Mouse (Mus musculus): ENCODE measurements around the gene Stx12. TPM values are rescaled to one million over a fixed set of nuclear protein-coding genes. Genes with fewer than 3 reads are reported as not detected.

The Stx12 gene
- polyA plus RNA-seq, 1 experiment from 2014 or later = 156 TPM

DNA sequence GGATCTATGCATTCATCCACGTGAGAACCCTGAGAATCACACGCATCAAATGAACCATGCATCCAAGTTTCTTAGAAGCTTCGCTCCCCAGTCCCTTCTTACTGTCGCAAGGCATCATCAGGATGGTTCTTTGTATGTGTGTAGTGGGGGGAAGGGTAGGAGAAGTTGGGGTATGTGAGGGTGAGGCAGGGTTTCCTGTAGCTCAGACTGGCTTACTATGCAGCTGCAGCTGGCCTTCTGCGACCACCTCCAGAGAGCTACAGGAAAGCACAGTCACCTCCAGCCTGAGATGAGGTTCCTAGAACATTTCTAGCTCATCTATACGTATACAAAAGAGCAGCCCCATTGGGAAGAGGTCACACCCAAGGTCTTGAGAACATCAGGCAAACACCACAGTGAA is 27.8 kb upstream of the Stx12 start:
- Histone ChIP-seq H3K36me3 (ENCODE audit: control insufficient read depth, insufficient read depth, low read length) (peaks cover 43% of the 10 kb centered on the region), H3K27ac (ENCODE audit: low read depth, low read length) (no peak overlapping the region), H3K4me2 (ENCODE audit: low read length) (no peak overlapping the region), H3K4me1 (ENCODE audit: control insufficient read depth, insufficient read depth, low read depth, low read length) (no peaks in the 10 kb centered on the region), H3K9ac (ENCODE audit: low read depth, low read length) (no peak overlapping the region), H3K9me3 (ENCODE audit: control insufficient read depth, low read length) (no peaks in the 10 kb centered on the region), H3K4me3 (ENCODE audit: low read length) (no peak overlapping the region), H3K27me3 (replicated peaks; ENCODE audit: control insufficient read depth, insufficient read depth, low read length) (no peaks in the 10 kb centered on the region)
- no peak for ATAC-seq
- WGBS = 94% methylated on average over 6 of the region's 6 CpGs

DNA sequence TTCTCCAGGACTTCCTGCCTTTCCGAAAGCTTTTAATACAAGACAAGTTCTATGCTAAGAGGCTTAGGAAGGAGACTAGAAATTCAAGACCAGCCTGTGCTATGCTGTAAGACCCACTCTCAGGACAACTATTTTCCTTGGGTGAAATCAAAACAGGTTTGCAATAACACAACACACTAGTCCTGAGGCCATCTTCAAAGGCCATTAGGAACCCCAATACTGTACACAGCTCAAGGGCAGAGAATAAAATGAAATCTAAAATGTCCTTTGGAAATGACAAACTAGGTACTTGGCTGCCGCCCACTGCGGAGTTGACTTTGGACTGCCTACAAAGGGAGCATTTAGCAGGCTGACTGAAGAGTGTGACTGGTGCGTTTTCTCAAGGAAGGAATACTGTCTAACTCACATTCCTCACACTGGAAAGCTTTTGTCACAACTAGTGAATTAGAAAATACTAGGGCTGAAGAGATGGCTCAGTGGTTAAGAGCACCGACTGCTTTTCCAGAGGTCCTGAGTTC is 21.6 kb upstream of the Stx12 start:
- H3K36me3 ChIP-seq (ENCODE audit: control insufficient read depth, insufficient read depth, low read length) = peaks cover 44% of the 10 kb centered on the region
- H3K4me2 ChIP-seq (ENCODE audit: low read length) = no peak overlapping the region
- H3K27ac ChIP-seq (ENCODE audit: low read depth, low read length) = no peak overlapping the region
- H3K9ac ChIP-seq (ENCODE audit: low read depth, low read length) = no peak overlapping the region
- H3K9me3 ChIP-seq (ENCODE audit: control insufficient read depth, low read length) = no peaks in the 10 kb centered on the region
- 83% methylated on average over 5 of the region's 5 CpGs for WGBS
- no peaks in the 10 kb centered on the region for H3K4me1 ChIP-seq (ENCODE audit: control insufficient read depth, insufficient read depth, low read depth, low read length)
- no peak overlapping the region for H3K4me3 ChIP-seq (ENCODE audit: low read length)
- no peaks in the 10 kb centered on the region for H3K27me3 ChIP-seq (replicated peaks; ENCODE audit: control insufficient read depth, insufficient read depth, low read length)
- ATAC-seq = no peak

DNA sequence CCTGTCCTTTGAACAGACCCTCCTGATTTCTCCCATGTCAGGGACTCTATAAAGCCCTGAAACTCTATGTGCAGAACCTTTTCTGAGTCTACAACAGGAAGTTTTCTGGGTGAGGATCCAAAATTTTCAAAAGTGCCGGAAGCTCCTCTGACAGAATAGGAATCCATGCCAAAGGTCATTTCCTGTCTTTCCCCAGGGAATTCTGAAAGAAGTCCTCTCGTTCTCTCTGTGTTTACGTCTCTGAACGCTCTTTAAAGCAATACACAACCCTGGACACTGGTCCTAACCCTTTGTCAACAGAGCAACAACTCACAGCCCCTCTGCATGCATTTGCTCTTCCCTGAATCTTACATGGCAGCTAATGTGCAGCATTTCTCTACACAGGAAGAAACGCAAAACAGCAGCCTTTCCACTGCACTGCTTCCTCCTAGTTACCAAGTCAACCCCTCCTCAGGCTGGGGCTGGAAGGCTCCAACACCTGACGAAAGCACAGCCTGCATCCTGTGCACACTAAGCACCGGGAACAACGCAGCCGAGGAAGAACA is 20.5 kb upstream of the Stx12 start:
- no peak overlapping the region for H3K4me2 ChIP-seq (ENCODE audit: low read length)
- H3K27ac ChIP-seq (ENCODE audit: low read depth, low read length) = no peak overlapping the region
- H3K36me3 ChIP-seq (ENCODE audit: control insufficient read depth, insufficient read depth, low read length) = peaks cover 45% of the 10 kb centered on the region

DNA sequence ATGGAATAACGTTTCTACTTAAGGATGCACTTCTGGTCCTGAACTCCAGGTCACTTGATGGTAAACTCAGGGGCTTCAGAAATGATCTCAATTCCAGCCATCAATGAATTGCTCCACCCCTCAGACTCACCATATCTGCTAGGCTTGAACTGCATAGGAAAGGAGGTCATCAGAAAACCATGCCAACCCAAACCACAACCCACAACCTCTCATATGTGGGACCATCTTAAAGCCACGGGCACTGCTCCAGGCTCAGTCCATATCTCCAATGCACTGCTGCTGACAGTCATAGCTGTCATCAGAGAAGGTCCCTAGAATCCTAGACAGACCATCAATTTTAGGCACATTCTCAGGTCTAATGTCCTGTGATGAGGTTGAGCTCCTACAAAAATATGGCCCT is 19.8 kb upstream of the Stx12 start:
- no peaks in the 10 kb centered on the region for H3K9me3 ChIP-seq (ENCODE audit: control insufficient read depth, low read length)
- no peak overlapping the region for H3K4me3 ChIP-seq (ENCODE audit: low read length)
- H3K36me3 ChIP-seq (ENCODE audit: control insufficient read depth, insufficient read depth, low read length) = peaks cover 38% of the 10 kb centered on the region
- H3K27me3 ChIP-seq (replicated peaks; ENCODE audit: control insufficient read depth, insufficient read depth, low read length) = no peaks in the 10 kb centered on the region
- H3K4me1 ChIP-seq (ENCODE audit: control insufficient read depth, insufficient read depth, low read depth, low read length) = no peaks in the 10 kb centered on the region
- no peak overlapping the region for H3K9ac ChIP-seq (ENCODE audit: low read depth, low read length)
- H3K27ac ChIP-seq (ENCODE audit: low read depth, low read length) = peak overlapping the region; percentile 34; the same call in 1 of the 2 replicates
- WGBS = 94% methylated on average over 2 of the region's 2 CpGs
- H3K4me2 ChIP-seq (ENCODE audit: low read length) = no peak overlapping the region
- ATAC-seq = no peak

More for the DNA sequence above, 20.5 kb upstream of the Stx12 start:
- H3K27me3 ChIP-seq (replicated peaks; ENCODE audit: control insufficient read depth, insufficient read depth, low read length) = no peaks in the 10 kb centered on the region
- no peak for ATAC-seq
- H3K4me1 ChIP-seq (ENCODE audit: control insufficient read depth, insufficient read depth, low read depth, low read length) = no peaks in the 10 kb centered on the region
- WGBS = 85% methylated on average over 9 of the region's 9 CpGs
- H3K9me3 ChIP-seq (ENCODE audit: control insufficient read depth, low read length) = no peaks in the 10 kb centered on the region
- no peak overlapping the region for H3K4me3 ChIP-seq (ENCODE audit: low read length)
- H3K9ac ChIP-seq (ENCODE audit: low read depth, low read length) = no peak overlapping the region

DNA sequence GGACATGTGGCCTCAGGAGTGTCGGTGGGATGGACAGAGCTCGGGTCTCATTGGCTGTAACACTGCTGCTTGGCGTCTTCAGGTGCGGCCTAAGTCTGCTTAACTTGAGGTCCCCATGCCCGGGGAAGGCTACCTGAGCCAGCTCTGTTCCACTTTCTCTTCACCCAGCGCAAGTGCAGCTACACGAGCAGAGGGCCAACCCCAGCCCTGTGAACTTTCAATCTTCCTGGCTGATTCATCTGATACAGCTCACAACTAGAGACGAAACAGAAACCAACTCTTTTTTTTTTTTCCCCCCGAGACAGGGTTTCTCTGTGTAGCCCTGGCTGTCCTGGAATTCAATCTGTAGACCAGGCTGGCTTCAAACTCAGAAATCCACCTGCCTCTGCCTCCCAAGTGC is 13.9 kb upstream of the Stx12 start:
- Histone ChIP-seq H3K36me3 (ENCODE audit: control insufficient read depth, insufficient read depth, low read length) (peaks cover 18% of the 10 kb centered on the region), H3K9ac (ENCODE audit: low read depth, low read length) (no peak overlapping the region), H3K9me3 (ENCODE audit: control insufficient read depth, low read length) (no peaks in the 10 kb centered on the region), H3K4me2 (ENCODE audit: low read length) (no peak overlapping the region), H3K27me3 (replicated peaks; ENCODE audit: control insufficient read depth, insufficient read depth, low read length) (no peaks in the 10 kb centered on the region), H3K4me1 (ENCODE audit: control insufficient read depth, insufficient read depth, low read depth, low read length) (peaks cover 3% of the 10 kb centered on the region), H3K4me3 (ENCODE audit: low read length) (no peak overlapping the region), H3K27ac (ENCODE audit: low read depth, low read length) (no peak overlapping the region)
- WGBS = 88% methylated on average over 9 of the region's 9 CpGs
- ATAC-seq = no peak

DNA sequence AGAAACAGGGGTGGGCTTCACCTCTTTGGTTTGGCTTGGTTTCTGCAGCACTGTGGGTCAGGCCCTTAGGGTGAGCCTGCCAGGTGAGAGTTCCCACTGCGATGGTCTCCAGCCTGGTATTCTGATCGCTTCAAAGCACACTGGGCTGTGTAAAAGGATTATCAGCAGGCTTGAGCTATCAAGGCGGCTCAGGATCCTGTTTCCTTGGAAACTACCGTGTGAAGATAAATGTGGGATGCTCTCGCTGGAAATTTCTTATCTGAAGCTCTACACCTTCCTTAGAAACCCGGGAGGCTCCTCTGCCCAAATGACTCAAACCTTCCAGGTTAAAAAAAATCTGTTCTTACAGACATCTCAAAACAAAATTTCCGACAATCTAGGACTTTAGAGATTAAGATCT is 10.1 kb upstream of the Stx12 start:
- no peaks in the 10 kb centered on the region for H3K9me3 ChIP-seq (ENCODE audit: control insufficient read depth, low read length)
- 27% methylated on average over 7 of the region's 7 CpGs for WGBS
- H3K4me2 ChIP-seq (ENCODE audit: low read length) = no peak overlapping the region
- no peak overlapping the region for H3K27ac ChIP-seq (ENCODE audit: low read depth, low read length)
- H3K9ac ChIP-seq (ENCODE audit: low read depth, low read length) = 0 out of 2 replicates have a peak overlapping the region, but pooled peaks have one; percentile 22
- ATAC-seq = no peak
- H3K4me1 ChIP-seq (ENCODE audit: control insufficient read depth, insufficient read depth, low read depth, low read length) = peaks cover 3% of the 10 kb centered on the region
- no peaks in the 10 kb centered on the region for H3K27me3 ChIP-seq (replicated peaks; ENCODE audit: control insufficient read depth, insufficient read depth, low read length)
- no peak overlapping the region for H3K4me3 ChIP-seq (ENCODE audit: low read length)
- no peaks in the 10 kb centered on the region for H3K36me3 ChIP-seq (ENCODE audit: control insufficient read depth, insufficient read depth, low read length)

DNA sequence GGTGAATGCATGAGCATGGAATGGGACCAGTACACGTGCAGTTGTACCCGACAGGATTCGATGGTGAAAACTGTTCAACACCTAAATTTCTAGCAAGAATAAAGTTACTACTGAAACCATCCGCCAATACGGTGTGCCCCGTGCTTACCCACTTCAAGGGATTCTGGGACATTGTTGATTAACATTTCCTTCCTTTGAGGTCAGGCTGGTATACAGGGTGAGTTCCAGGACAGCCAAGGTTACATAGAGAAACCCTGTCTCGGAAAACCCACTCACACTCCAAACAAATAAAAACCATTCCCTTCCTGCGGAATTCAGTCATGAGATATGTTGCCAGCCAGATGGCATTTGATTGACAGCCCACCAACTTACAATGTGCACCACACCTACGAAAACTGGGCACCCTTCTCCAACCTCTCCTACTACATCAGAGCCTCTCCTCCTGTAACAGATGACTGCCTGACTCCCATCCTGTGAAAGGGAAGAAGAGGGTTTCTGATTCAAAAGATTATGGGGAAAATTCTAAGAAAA is 600 bp upstream of the Stx12 start:
- peak overlapping the region; percentile 91 for H3K9ac ChIP-seq (ENCODE audit: low read depth, low read length)
- H3K4me1 ChIP-seq (ENCODE audit: control insufficient read depth, insufficient read depth, low read depth, low read length) = peaks cover 19% of the 10 kb centered on the region
- H3K4me2 ChIP-seq (ENCODE audit: low read length) = peak overlapping the region; percentile 95
- WGBS = 13% methylated on average over 9 of the region's 9 CpGs
- H3K4me3 ChIP-seq (ENCODE audit: low read length) = peak overlapping the region; percentile 100
- no peaks in the 10 kb centered on the region for H3K36me3 ChIP-seq (ENCODE audit: control insufficient read depth, insufficient read depth, low read length)
- peak overlapping the region; percentile 76; the same call in 1 of the 2 replicates for H3K27ac ChIP-seq (ENCODE audit: low read depth, low read length)
- no peak for ATAC-seq
- no peaks in the 10 kb centered on the region for H3K9me3 ChIP-seq (ENCODE audit: control insufficient read depth, low read length)
- no peaks in the 10 kb centered on the region for H3K27me3 ChIP-seq (replicated peaks; ENCODE audit: control insufficient read depth, insufficient read depth, low read length)

DNA sequence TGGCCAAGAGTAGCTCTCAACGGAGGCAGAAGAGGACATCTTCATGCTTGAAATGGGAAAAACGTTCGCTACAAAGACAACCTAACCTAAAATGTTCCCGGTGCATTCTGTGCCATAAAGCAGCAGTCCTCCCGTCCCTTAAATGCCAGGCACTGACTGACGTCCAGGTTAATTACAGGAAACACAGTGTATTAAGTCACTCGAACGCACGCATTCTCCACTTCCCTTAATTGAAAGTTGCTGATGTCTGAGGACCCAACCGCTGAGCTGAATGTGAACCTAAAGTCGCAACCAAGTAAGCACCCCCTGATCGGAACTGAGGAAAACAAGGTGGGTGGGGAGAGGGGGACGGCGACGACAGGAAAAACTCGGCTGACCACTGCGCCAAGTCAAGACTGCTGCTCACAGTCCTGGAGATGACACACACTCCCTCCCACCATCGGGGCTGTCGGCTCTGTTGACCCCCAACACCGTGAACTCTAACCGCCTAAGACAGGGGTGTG is 697 bp downstream of the Stx12 start:
- Histone ChIP-seq H3K36me3 (ENCODE audit: control insufficient read depth, insufficient read depth, low read length) (no peaks in the 10 kb centered on the region), H3K4me3 (ENCODE audit: low read length) (peak overlapping the region; percentile 100), H3K27me3 (replicated peaks; ENCODE audit: control insufficient read depth, insufficient read depth, low read length) (no peaks in the 10 kb centered on the region), H3K4me1 (ENCODE audit: control insufficient read depth, insufficient read depth, low read depth, low read length) (peaks cover 19% of the 10 kb centered on the region), H3K27ac (ENCODE audit: low read depth, low read length) (peak overlapping the region; percentile 76), H3K4me2 (ENCODE audit: low read length) (peak overlapping the region; percentile 95), H3K9ac (ENCODE audit: low read depth, low read length) (peak overlapping the region; percentile 91), H3K9me3 (ENCODE audit: control insufficient read depth, low read length) (no peaks in the 10 kb centered on the region)
- no peak for ATAC-seq
- 2% methylated on average over 21 of the region's 21 CpGs for WGBS

DNA sequence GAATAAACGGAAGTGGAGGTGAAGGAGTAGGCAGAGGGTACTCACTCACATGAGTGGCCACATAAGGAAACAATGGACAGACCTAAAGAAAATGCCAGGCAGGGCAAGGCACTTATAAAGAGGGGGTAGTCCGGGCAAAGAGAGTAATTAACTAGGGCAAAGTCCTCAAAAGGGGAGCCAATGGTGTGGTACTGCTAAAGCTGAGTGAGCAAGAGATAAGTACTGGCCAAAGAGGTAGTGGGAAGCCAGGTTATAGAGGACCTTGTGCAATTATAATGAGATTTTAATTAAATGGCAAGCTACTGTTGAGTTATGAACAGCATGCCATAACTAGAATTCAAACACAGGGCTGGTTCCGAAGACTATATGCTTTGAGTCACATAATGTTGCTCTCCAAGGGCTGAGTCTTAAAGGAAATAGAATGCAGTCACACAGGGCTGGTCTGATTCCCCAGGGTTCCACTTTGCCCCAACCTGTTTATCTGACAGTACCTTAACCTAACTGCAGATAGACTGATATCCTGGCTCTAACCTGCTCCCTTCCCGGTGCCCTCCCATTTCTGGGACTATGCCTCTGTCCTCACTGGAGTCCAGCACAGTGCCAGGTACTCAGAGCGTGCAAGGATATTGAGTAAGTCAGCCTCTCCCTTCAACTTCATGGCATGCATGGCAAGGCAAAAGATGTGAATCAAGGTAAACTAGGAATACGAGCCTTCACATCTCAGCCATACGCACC is 9.8 kb downstream of the Stx12 start:
- Histone ChIP-seq H3K4me2 (ENCODE audit: low read length) (no peak overlapping the region), H3K36me3 (ENCODE audit: control insufficient read depth, insufficient read depth, low read length) (peaks cover 15% of the 10 kb centered on the region), H3K27me3 (replicated peaks; ENCODE audit: control insufficient read depth, insufficient read depth, low read length) (no peaks in the 10 kb centered on the region), H3K4me3 (ENCODE audit: low read length) (no peak overlapping the region), H3K9me3 (ENCODE audit: control insufficient read depth, low read length) (no peaks in the 10 kb centered on the region), H3K9ac (ENCODE audit: low read depth, low read length) (no peak overlapping the region), H3K27ac (ENCODE audit: low read depth, low read length) (no peak overlapping the region), H3K4me1 (ENCODE audit: control insufficient read depth, insufficient read depth, low read depth, low read length) (no peaks in the 10 kb centered on the region)
- ATAC-seq = no peak
- 88% methylated on average over 7 of the region's 7 CpGs for WGBS
